Mouse (Mus musculus): Measurements from ENCODE around the gene Olfr1442. TPM values are rescaled to one million over a fixed set of nuclear protein-coding genes. Genes with fewer than 3 reads are reported as not detected.
"Not testable (repeated sequence)": the region's sequence is repeated elsewhere in the genome, so short reads cannot be mapped to it uniquely, and the experiment has no call there.

The Olfr1442 gene
- polyA plus RNA-seq, 1 experiment from 2014 or later = not detected

GRCm38 (mm10) chr19:12720463-12720862 is 50.2 kb downstream of the Olfr1442 start:
- H3K36me3 ChIP-seq (ENCODE audit: control insufficient read depth, insufficient read depth, low read length) = no peaks in the 10 kb centered on the region
- H3K27me3 ChIP-seq (ENCODE audit: control insufficient read depth, insufficient read depth, low read length) = no peaks in the 10 kb centered on the region
- H3K4me2 ChIP-seq (ENCODE audit: low read depth, severe bottlenecking) = no peak overlapping the region
- no peak overlapping the region for H3K27ac ChIP-seq (replicated peaks; ENCODE audit: low read depth, low read length)
- ATAC-seq (ENCODE audit: insufficient number of reproducible peaks, low FRiP score, low TSS enrichment, low read depth) = no peak
- DNase-seq (ENCODE audit: low spot score) = no peak
- WGBS = 72% methylated on average over 2 of the region's 2 CpGs
- H3K9ac ChIP-seq (ENCODE audit: low read length) = no peak overlapping the region
- H3K9me3 ChIP-seq (ENCODE audit: control insufficient read depth, low read length) = no peaks in the 10 kb centered on the region
- no peak overlapping the region for H3K4me3 ChIP-seq (ENCODE audit: low read depth, low read length)
- H3K4me1 ChIP-seq (ENCODE audit: control insufficient read depth, insufficient read depth, low read length) = no peaks in the 10 kb centered on the region

- 89% methylated on average over 5 of the region's 5 CpGs for WGBS
- not testable (repeated sequence) for H3K4me3 ChIP-seq (ENCODE audit: low read depth, low read length); H3K9ac ChIP-seq (ENCODE audit: low read length); H3K9me3 ChIP-seq (ENCODE audit: control insufficient read depth, low read length); H3K4me1 ChIP-seq (ENCODE audit: control insufficient read depth, insufficient read depth, low read length); H3K4me2 ChIP-seq (ENCODE audit: low read depth, severe bottlenecking); DNase-seq (ENCODE audit: low spot score); H3K27me3 ChIP-seq (ENCODE audit: control insufficient read depth, insufficient read depth, low read length); ATAC-seq (ENCODE audit: insufficient number of reproducible peaks, low FRiP score, low TSS enrichment, low read depth); H3K27ac ChIP-seq (replicated peaks; ENCODE audit: low read depth, low read length); H3K36me3 ChIP-seq (ENCODE audit: control insufficient read depth, insufficient read depth, low read length)
These were observed 50.7 kb downstream of the Olfr1442 start for GRCm38 (mm10) chr19:12720919-12721318.

- not testable (repeated sequence) for H3K9ac ChIP-seq (ENCODE audit: low read length); H3K27me3 ChIP-seq (ENCODE audit: control insufficient read depth, insufficient read depth, low read length); DNase-seq (ENCODE audit: low spot score); ATAC-seq (ENCODE audit: insufficient number of reproducible peaks, low FRiP score, low TSS enrichment, low read depth); H3K4me1 ChIP-seq (ENCODE audit: control insufficient read depth, insufficient read depth, low read length); H3K4me3 ChIP-seq (ENCODE audit: low read depth, low read length); H3K9me3 ChIP-seq (ENCODE audit: control insufficient read depth, low read length); H3K36me3 ChIP-seq (ENCODE audit: control insufficient read depth, insufficient read depth, low read length); H3K4me2 ChIP-seq (ENCODE audit: low read depth, severe bottlenecking); H3K27ac ChIP-seq (replicated peaks; ENCODE audit: low read depth, low read length)
- WGBS = 91% methylated on average over 7 of the region's 7 CpGs
These were observed 51.4 kb downstream of the Olfr1442 start for GRCm38 (mm10) chr19:12721596-12721995.

GRCm38 (mm10) chr19:12722308-12722707 is 52.1 kb downstream of the Olfr1442 start:
- Histone ChIP-seq H3K27me3 (ENCODE audit: control insufficient read depth, insufficient read depth, low read length) (no peaks in the 10 kb centered on the region), H3K36me3 (ENCODE audit: control insufficient read depth, insufficient read depth, low read length) (no peaks in the 10 kb centered on the region), H3K9me3 (ENCODE audit: control insufficient read depth, low read length) (no peaks in the 10 kb centered on the region), H3K27ac (replicated peaks; ENCODE audit: low read depth, low read length) (no peak overlapping the region), H3K4me1 (ENCODE audit: control insufficient read depth, insufficient read depth, low read length) (no peaks in the 10 kb centered on the region), H3K9ac (ENCODE audit: low read length) (no peak overlapping the region), H3K4me3 (ENCODE audit: low read depth, low read length) (no peak overlapping the region), H3K4me2 (ENCODE audit: low read depth, severe bottlenecking) (no peak overlapping the region)
- 77% methylated on average over 2 of the region's 3 CpGs for WGBS
- DNase-seq (ENCODE audit: low spot score) (no peak), ATAC-seq (ENCODE audit: insufficient number of reproducible peaks, low FRiP score, low TSS enrichment, low read depth) (no peak)

- Histone ChIP-seq H3K9ac (ENCODE audit: low read length) (no peak overlapping the region), H3K27ac (replicated peaks; ENCODE audit: low read depth, low read length) (no peak overlapping the region), H3K4me1 (ENCODE audit: control insufficient read depth, insufficient read depth, low read length) (no peaks in the 10 kb centered on the region), H3K4me3 (ENCODE audit: low read depth, low read length) (no peak overlapping the region), H3K36me3 (ENCODE audit: control insufficient read depth, insufficient read depth, low read length) (no peaks in the 10 kb centered on the region), H3K9me3 (ENCODE audit: control insufficient read depth, low read length) (no peaks in the 10 kb centered on the region), H3K27me3 (ENCODE audit: control insufficient read depth, insufficient read depth, low read length) (no peaks in the 10 kb centered on the region), H3K4me2 (ENCODE audit: low read depth, severe bottlenecking) (no peak overlapping the region)
- ATAC-seq (ENCODE audit: insufficient number of reproducible peaks, low FRiP score, low TSS enrichment, low read depth) = no peak
- WGBS = 74% methylated on average over 1 of the region's 1 CpGs
- no peak for DNase-seq (ENCODE audit: low spot score)
These were observed 55.6 kb downstream of the Olfr1442 start for GRCm38 (mm10) chr19:12725851-12726250.

Other genes starting within 250 kb of the Olfr1442 start
- not detected in 2 replicates for gene Pfpl, start 242.5 kb upstream of the Olfr1442 start, polyA plus RNA-seq (2014; fragmentation: Nextera tagmentation; extraction: Ambion mirVana)
- 0.10 and 0.17 TPM in 2 replicates for gene Mpeg1, start 209.7 kb upstream of the Olfr1442 start, polyA plus RNA-seq (2014; fragmentation: Nextera tagmentation; extraction: Ambion mirVana)
- gene Dtx4, start 169.0 kb upstream of the Olfr1442 start, polyA plus RNA-seq (2014; fragmentation: Nextera tagmentation; extraction: Ambion mirVana) = 2.5 and 2.7 TPM in 2 replicates
- gene Fam111a, start 124.7 kb upstream of the Olfr1442 start, polyA plus RNA-seq (2014; fragmentation: Nextera tagmentation; extraction: Ambion mirVana) = 24.9 and 26.5 TPM in 2 replicates
- not detected in 2 replicates for gene Gm4952, start 70.5 kb upstream of the Olfr1442 start, polyA plus RNA-seq (2014; fragmentation: Nextera tagmentation; extraction: Ambion mirVana)
- not detected in 2 replicates for gene Glyat, start 37.1 kb upstream of the Olfr1442 start, polyA plus RNA-seq (2014; fragmentation: Nextera tagmentation; extraction: Ambion mirVana)
- not detected in 2 replicates for gene Olfr1443, start 7.7 kb downstream of the Olfr1442 start, polyA plus RNA-seq (2014; fragmentation: Nextera tagmentation; extraction: Ambion mirVana)
- gene Keg1, start 25.3 kb downstream of the Olfr1442 start, polyA plus RNA-seq (2014; fragmentation: Nextera tagmentation; extraction: Ambion mirVana) = not detected in 2 replicates
- gene Cntf, start 95.2 kb downstream of the Olfr1442 start, polyA plus RNA-seq (2014; fragmentation: Nextera tagmentation; extraction: Ambion mirVana) = 0.64 and 1.2 TPM in 2 replicates
- gene Zfp91, start 125.7 kb downstream of the Olfr1442 start, polyA plus RNA-seq (2014; fragmentation: Nextera tagmentation; extraction: Ambion mirVana) = 10.4 and 10.8 TPM in 2 replicates
- 0.58 and 1.4 TPM in 2 replicates for gene Lpxn, start 125.8 kb downstream of the Olfr1442 start, polyA plus RNA-seq (2014; fragmentation: Nextera tagmentation; extraction: Ambion mirVana)
- gene Gm5244, start 176.2 kb downstream of the Olfr1442 start, polyA plus RNA-seq (2014; fragmentation: Nextera tagmentation; extraction: Ambion mirVana) = not detected in 2 replicates
- gene Olfr1444, start 186.8 kb downstream of the Olfr1442 start, polyA plus RNA-seq (2014; fragmentation: Nextera tagmentation; extraction: Ambion mirVana) = not detected in 2 replicates
- gene Olfr1445, start 213.4 kb downstream of the Olfr1442 start, polyA plus RNA-seq (2014; fragmentation: Nextera tagmentation; extraction: Ambion mirVana) = not detected in 2 replicates
- not detected in 2 replicates for gene Olfr1446, start 223.1 kb downstream of the Olfr1442 start, polyA plus RNA-seq (2014; fragmentation: Nextera tagmentation; extraction: Ambion mirVana)
- not detected in 2 replicates for gene Olfr1447, start 233.3 kb downstream of the Olfr1442 start, polyA plus RNA-seq (2014; fragmentation: Nextera tagmentation; extraction: Ambion mirVana)